Mouse (Mus musculus): ENCODE measurements around the gene Gpnmb.

- TF ChIP-seq CTCF (conservative IDR thresholded peaks at IDR 0.05; ENCODE audit: low read length) (no peak), NANOG (IDR thresholded peaks at IDR 0.05; ENCODE audit: borderline replicate concordance, low read length) (no peak)
Measured at GRCm38 (mm10) chr6:49114457-49114856, 78.1 kb downstream of the Gpnmb start.
